Mouse (Mus musculus) hindbrain, embryonic 12.5 days (tissue): ENCODE results near the gene Akap12. TPM values are rescaled to one million over a fixed set of nuclear protein-coding genes. Genes with fewer than 3 reads are reported as not detected.

ENCODE experiments used
- ATAC-seq: fragments of 200-750 bp; cut with Nextera tagmentation; 2 replicates; pipeline ENCODE4 v1.8.0; 2017; ENCODE audit warnings: moderate TSS enrichment; ENCODE audit not compliant: low FRiP score
- H3K27ac ChIP-seq: fragments of 300-500 bp; sonication (generic); 2 replicates; pipeline ENCODE4 v1.5.1; 2016; ENCODE audit warnings: mild to moderate bottlenecking
- H3K27me3 ChIP-seq: fragments of 300-500 bp; sonication (generic); 2 replicates; pipeline ENCODE4 v1.6.1; 2016; ENCODE audit warnings: mild to moderate bottlenecking
- H3K36me3 ChIP-seq: fragments of 300-500 bp; sonication (generic); 2 replicates; pipeline ENCODE4 v1.6.1; 2016; ENCODE audit warnings: mild to moderate bottlenecking
- H3K4me1 ChIP-seq: fragments of 300-500 bp; sonication (generic); 2 replicates; pipeline ENCODE4 v1.6.1; 2016
- H3K4me2 ChIP-seq: fragments of 300-500 bp; sonication (generic); replicated peaks from 2 replicates; pipeline ENCODE4 v1.6.1; 2016; ENCODE audit warnings: mild to moderate bottlenecking
- H3K4me3 ChIP-seq: fragments of 300-500 bp; sonication (generic); 2 replicates; pipeline ENCODE4 v1.5.1; 2016; ENCODE audit warnings: mild to moderate bottlenecking
- H3K9ac ChIP-seq: fragments of 300-500 bp; sonication (generic); 2 replicates; pipeline ENCODE4 v1.6.1; 2016; ENCODE audit warnings: mild to moderate bottlenecking, moderate library complexity
- H3K9me3 ChIP-seq: fragments of 300-500 bp; sonication (generic); replicated peaks from 2 replicates; pipeline ENCODE4 v1.6.1; 2016; ENCODE audit warnings: mild to moderate bottlenecking
- WGBS: fragments of 180-500 bp; shearing (Covaris S2); methylation state at CpG from one replicate; pipeline ENCODE4 v1.1.7; 2016; 5-methylcytosine and 5-hydroxymethylcytosine counted together
- polyA plus RNA-seq: library from polyadenylated mRNA; unstranded; fragments of >200 nt; fragmentation: Nextera tagmentation; extraction: Ambion mirVana; gene quantifications from 2 replicates; pipeline ENCODE4 v1.2.1, GENCODE M21; 2016

The Akap12 gene
- polyA plus RNA-seq, 1 experiment from 2014 or later = 107 TPM

DNA sequence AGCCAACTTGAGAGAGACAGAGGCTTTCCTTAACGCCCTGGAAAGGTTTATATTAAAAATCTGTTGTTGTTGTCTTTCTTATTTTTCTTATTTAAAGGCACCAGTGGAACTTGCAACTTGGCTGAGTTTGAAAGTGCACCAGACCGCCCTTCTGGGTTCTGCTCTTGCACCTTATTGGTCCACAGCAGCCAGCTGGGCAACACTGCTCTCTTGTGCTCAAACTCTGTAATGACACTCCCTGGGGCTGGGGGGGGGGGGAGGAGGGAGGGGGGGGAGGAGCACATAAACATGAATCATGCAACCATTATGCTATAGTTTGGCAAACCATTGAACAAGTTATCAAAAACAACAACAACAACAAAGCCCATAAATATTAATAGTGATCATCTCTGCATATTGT is 75.2 kb downstream of the Akap12 start:
- ATAC-seq = no peak
- Histone ChIP-seq H3K4me2 (no peak overlapping the region), H3K27ac (no peak overlapping the region), H3K36me3 (no peaks in the 10 kb centered on the region), H3K4me3 (no peak overlapping the region), H3K9me3 (no peaks in the 10 kb centered on the region), H3K4me1 (peaks cover 11% of the 10 kb centered on the region), H3K9ac (no peak overlapping the region), H3K27me3 (no peaks in the 10 kb centered on the region; the same call in 1 of the 2 replicates)
- WGBS = 38% methylated on average over 2 of the region's 2 CpGs

GRCm38 (mm10) chr10:4346489-4347135 is 80.4 kb downstream of the Akap12 start:
- WGBS = 7% methylated on average over 28 of the region's 28 CpGs
- Histone ChIP-seq H3K27me3 (no peaks in the 10 kb centered on the region), H3K4me1 (peaks cover 6% of the 10 kb centered on the region; the same call in 1 of the 2 replicates), H3K36me3 (no peaks in the 10 kb centered on the region), H3K4me3 (peak overlapping the region; percentile 27), H3K4me2 (peak overlapping the region; percentile 60), H3K9me3 (no peaks in the 10 kb centered on the region), H3K9ac (0 out of 2 replicates have a peak overlapping the region, but pooled peaks have one; percentile 33), H3K27ac (no peak overlapping the region)
- peak; percentile 89 for ATAC-seq

- Histone ChIP-seq H3K27me3 (no peaks in the 10 kb centered on the region), H3K4me1 (peaks cover 6% of the 10 kb centered on the region; the same call in 1 of the 2 replicates), H3K36me3 (no peaks in the 10 kb centered on the region), H3K9ac (no peak overlapping the region), H3K9me3 (no peaks in the 10 kb centered on the region), H3K4me3 (no peak overlapping the region), H3K4me2 (peak overlapping the region; percentile 60), H3K27ac (no peak overlapping the region)
- WGBS = 65% methylated on average over 4 of the region's 4 CpGs
- ATAC-seq = peak; percentile 66
Measured at GRCm38 (mm10) chr10:4347136-4347492, 80.9 kb downstream of the Akap12 start.

- peak; percentile 12; the same call in 1 of the 2 replicates for ATAC-seq
- no peaks in the 10 kb centered on the region for H3K9me3 ChIP-seq
- H3K36me3 ChIP-seq = no peaks in the 10 kb centered on the region
- H3K4me3 ChIP-seq = no peak overlapping the region
- no peak overlapping the region for H3K9ac ChIP-seq
- no peak overlapping the region for H3K27ac ChIP-seq
- peaks cover 6% of the 10 kb centered on the region; the same call in 1 of the 2 replicates for H3K4me1 ChIP-seq
- WGBS = 94% methylated on average over 14 of the region's 14 CpGs
- no peak overlapping the region for H3K4me2 ChIP-seq
- no peaks in the 10 kb centered on the region for H3K27me3 ChIP-seq
Measured at GRCm38 (mm10) chr10:4347591-4347990, 81.4 kb downstream of the Akap12 start.

DNA sequence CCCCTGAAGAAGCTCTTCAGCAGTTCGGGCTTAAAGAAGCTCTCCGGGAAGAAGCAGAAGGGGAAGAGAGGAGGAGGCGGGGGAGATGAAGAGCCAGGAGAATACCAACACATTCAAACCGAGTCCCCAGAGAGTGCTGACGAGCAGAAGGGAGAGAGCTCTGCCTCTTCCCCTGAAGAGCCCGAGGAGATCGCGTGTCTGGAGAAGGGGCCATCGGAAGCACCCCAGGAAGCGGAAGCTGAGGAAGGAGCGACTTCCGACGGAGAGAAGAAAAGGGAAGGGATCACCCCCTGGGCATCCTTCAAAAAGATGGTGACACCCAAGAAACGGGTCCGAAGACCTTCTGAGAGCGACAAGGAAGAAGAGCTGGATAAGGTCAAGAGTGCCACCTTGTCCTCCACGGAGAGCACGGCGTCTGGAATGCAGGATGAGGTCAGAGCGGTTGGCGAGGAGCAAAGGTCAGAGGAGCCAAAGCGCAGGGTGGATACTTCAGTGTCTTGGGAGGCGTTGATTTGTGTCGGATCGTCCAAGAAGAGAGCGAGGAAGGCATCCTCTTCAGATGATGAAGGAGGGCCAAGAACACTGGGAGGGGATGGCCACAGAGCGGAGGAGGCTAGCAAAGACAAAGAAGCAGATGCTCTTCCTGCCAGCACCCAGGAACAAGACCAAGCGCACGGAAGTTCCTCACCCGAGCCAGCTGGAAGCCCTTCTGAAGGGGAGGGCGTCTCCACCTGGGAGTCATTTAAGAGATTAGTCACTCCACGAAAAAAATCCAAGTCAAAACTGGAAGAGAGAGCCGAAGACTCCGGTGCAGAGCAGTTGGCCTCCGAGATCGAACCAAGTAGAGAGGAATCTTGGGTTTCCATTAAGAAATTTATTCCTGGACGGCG is 88.4 kb downstream of the Akap12 start:
- no peak overlapping the region for H3K4me2 ChIP-seq
- WGBS = 87% methylated on average over 38 of the region's 38 CpGs
- no peaks in the 10 kb centered on the region for H3K9me3 ChIP-seq
- H3K4me3 ChIP-seq = no peak overlapping the region
- no peak overlapping the region for H3K27ac ChIP-seq
- H3K4me1 ChIP-seq = no peaks in the 10 kb centered on the region
- H3K27me3 ChIP-seq = no peaks in the 10 kb centered on the region
- H3K36me3 ChIP-seq = peaks cover 29% of the 10 kb centered on the region
- H3K9ac ChIP-seq = no peak overlapping the region
- no peak for ATAC-seq

- Histone ChIP-seq H3K27me3 (no peaks in the 10 kb centered on the region), H3K9ac (no peak overlapping the region), H3K27ac (no peak overlapping the region), H3K4me2 (no peak overlapping the region), H3K9me3 (no peaks in the 10 kb centered on the region), H3K4me3 (no peak overlapping the region), H3K36me3 (peaks cover 29% of the 10 kb centered on the region), H3K4me1 (no peaks in the 10 kb centered on the region)
- ATAC-seq = no peak
- 84% methylated on average over 19 of the region's 19 CpGs for WGBS
Measured at GRCm38 (mm10) chr10:4355882-4356451, 89.8 kb downstream of the Akap12 start.

DNA sequence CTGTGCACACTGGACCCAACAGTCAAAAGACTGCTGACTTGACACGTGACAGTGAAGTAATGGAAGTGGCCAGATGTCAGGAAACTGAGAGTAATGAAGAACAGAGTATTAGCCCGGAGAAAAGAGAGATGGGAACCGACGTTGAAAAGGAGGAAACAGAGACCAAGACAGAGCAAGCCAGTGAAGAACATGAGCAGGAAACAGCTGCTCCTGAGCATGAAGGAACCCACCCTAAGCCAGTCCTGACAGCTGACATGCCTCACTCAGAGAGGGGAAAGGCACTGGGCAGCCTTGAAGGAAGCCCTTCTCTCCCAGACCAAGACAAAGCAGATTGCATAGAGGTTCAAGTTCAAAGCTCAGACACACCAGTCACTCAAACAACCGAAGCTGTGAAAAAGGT is 90.5 kb downstream of the Akap12 start:
- Histone ChIP-seq H3K4me1 (no peaks in the 10 kb centered on the region), H3K4me2 (no peak overlapping the region), H3K27ac (no peak overlapping the region), H3K9me3 (no peaks in the 10 kb centered on the region), H3K4me3 (no peak overlapping the region), H3K9ac (no peak overlapping the region), H3K27me3 (no peaks in the 10 kb centered on the region), H3K36me3 (peaks cover 29% of the 10 kb centered on the region)
- no peak for ATAC-seq
- WGBS = 82% methylated on average over 5 of the region's 5 CpGs

GRCm38 (mm10) chr10:4357435-4357834 is 91.3 kb downstream of the Akap12 start:
- H3K9ac ChIP-seq = no peak overlapping the region
- H3K4me2 ChIP-seq = no peak overlapping the region
- H3K4me1 ChIP-seq = no peaks in the 10 kb centered on the region
- H3K27ac ChIP-seq = no peak overlapping the region
- no peak overlapping the region for H3K4me3 ChIP-seq
- no peak for ATAC-seq
- peaks cover 29% of the 10 kb centered on the region for H3K36me3 ChIP-seq
- no peaks in the 10 kb centered on the region for H3K27me3 ChIP-seq
- H3K9me3 ChIP-seq = peaks cover under 1% of the 10 kb centered on the region
- WGBS = 92% methylated on average over 10 of the region's 10 CpGs

- H3K36me3 ChIP-seq = peaks cover 35% of the 10 kb centered on the region
- ATAC-seq = no peak
- H3K27me3 ChIP-seq = no peaks in the 10 kb centered on the region
- no peaks in the 10 kb centered on the region for H3K4me1 ChIP-seq
- H3K4me3 ChIP-seq = no peak overlapping the region
- no peak overlapping the region for H3K27ac ChIP-seq
- H3K9ac ChIP-seq = no peak overlapping the region
- H3K9me3 ChIP-seq = peaks cover 8% of the 10 kb centered on the region
- no peak overlapping the region for H3K4me2 ChIP-seq
- 90% methylated on average over 3 of the region's 3 CpGs for WGBS
Measured at GRCm38 (mm10) chr10:4364618-4365017, 98.4 kb downstream of the Akap12 start.

DNA sequence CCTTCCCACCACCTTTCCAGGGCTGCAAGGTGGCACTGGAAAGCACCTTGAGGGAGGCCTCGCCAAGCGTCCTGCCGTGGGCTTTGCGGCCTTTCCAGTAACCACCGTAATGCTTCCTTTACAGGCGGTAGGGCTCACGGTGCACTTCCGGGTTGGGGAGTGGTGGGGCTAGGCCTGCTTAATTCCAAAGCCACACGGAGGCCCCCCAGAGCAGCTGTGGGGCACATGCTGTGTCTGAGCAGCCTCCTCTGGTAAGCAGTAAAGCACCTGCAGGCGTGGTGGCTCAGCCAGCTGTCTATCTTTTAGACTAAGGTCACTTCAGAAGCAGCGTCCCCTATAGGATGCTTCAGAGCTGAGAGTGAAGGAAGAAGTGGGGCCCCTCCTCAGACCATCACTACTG is 103.9 kb downstream of the Akap12 start:
- Histone ChIP-seq H3K4me2 (no peak overlapping the region), H3K9me3 (no peaks in the 10 kb centered on the region), H3K27me3 (no peaks in the 10 kb centered on the region), H3K36me3 (peaks cover 54% of the 10 kb centered on the region), H3K27ac (no peak overlapping the region), H3K4me3 (no peak overlapping the region), H3K4me1 (no peaks in the 10 kb centered on the region; the same call in 1 of the 2 replicates), H3K9ac (no peak overlapping the region)
- 91% methylated on average over 11 of the region's 11 CpGs for WGBS
- ATAC-seq = no peak

DNA sequence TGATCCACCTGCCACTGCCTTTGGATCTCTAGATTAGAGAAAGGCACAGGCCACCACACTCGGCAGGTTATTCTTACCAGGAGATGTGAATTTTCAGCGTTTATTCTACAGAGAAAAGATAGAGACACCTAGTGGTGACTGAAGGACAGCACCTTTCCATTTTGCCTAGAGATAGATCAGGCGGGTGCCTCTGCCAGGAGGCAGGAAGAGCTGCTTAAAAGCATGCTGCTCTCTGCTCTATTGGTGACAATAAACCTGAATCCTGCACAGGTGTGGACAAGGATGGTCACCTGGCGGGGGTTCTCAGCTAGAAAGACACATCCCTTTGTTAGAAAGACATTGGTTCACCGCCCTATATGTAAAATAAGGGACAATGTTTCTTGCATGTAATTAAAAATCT is 105.8 kb downstream of the Akap12 start:
- no peak overlapping the region for H3K27ac ChIP-seq
- H3K4me2 ChIP-seq = no peak overlapping the region
- peaks cover 48% of the 10 kb centered on the region for H3K36me3 ChIP-seq
- peak; percentile 44; the same call in 1 of the 2 replicates for ATAC-seq
- no peak overlapping the region for H3K9ac ChIP-seq
- H3K27me3 ChIP-seq = no peaks in the 10 kb centered on the region
- WGBS = 53% methylated on average over 5 of the region's 5 CpGs
- H3K4me1 ChIP-seq = peaks cover 2% of the 10 kb centered on the region; the same call in 1 of the 2 replicates
- no peak overlapping the region for H3K4me3 ChIP-seq
- H3K9me3 ChIP-seq = no peaks in the 10 kb centered on the region

GRCm38 (mm10) chr10:4373558-4373957 is 107.4 kb downstream of the Akap12 start:
- Histone ChIP-seq H3K36me3 (peaks cover 34% of the 10 kb centered on the region), H3K27ac (no peak overlapping the region), H3K4me2 (no peak overlapping the region), H3K9me3 (no peaks in the 10 kb centered on the region), H3K4me3 (no peak overlapping the region), H3K27me3 (no peaks in the 10 kb centered on the region), H3K9ac (no peak overlapping the region), H3K4me1 (peaks cover 2% of the 10 kb centered on the region; the same call in 1 of the 2 replicates)
- WGBS = 77% methylated on average over 4 of the region's 4 CpGs
- ATAC-seq = no peak
